Mouse (Mus musculus) midbrain, embryonic 13.5 days (tissue): ENCODE data around the gene Dst. TPM values are rescaled to one million over a fixed set of nuclear protein-coding genes. Genes with fewer than 3 reads are reported as not detected.
"Not testable (repeated sequence)": the region's sequence is repeated elsewhere in the genome, so short reads cannot be mapped to it uniquely, and the experiment has no call there.

Source experiments
- ATAC-seq: fragments of 200-750 bp; cut with Nextera tagmentation; 2 replicates; pipeline ENCODE4 v1.8.0; 2017; ENCODE audit warnings: mild to moderate bottlenecking, moderate TSS enrichment, moderate library complexity
- H3K27ac ChIP-seq: fragments of 300-500 bp; sonication (generic); 2 replicates; pipeline ENCODE4 v1.5.1; 2015; ENCODE audit warnings: inconsistent platforms, mild to moderate bottlenecking, moderate library complexity
- H3K27me3 ChIP-seq: fragments of 300-500 bp; sonication (generic); 2 replicates; pipeline ENCODE4 v1.6.1; 2015; ENCODE audit warnings: mild to moderate bottlenecking, inconsistent platforms
- H3K36me3 ChIP-seq: fragments of 300-500 bp; sonication (generic); 2 replicates; pipeline ENCODE4 v1.6.1; 2015; ENCODE audit warnings: mild to moderate bottlenecking, inconsistent platforms
- H3K4me1 ChIP-seq: fragments of 300-500 bp; sonication (generic); replicated peaks from 2 replicates; pipeline ENCODE4 v1.6.1; 2015; ENCODE audit warnings: inconsistent platforms
- H3K4me2 ChIP-seq: fragments of 300-500 bp; sonication (generic); replicated peaks from 2 replicates; pipeline ENCODE4 v1.6.1; 2015; ENCODE audit warnings: moderate library complexity, mild to moderate bottlenecking, inconsistent platforms
- H3K4me3 ChIP-seq: fragments of 300-500 bp; sonication (generic); replicated peaks from 2 replicates; pipeline ENCODE4 v1.5.1; 2015; ENCODE audit warnings: mild to moderate bottlenecking, inconsistent platforms
- H3K9ac ChIP-seq: fragments of 300-500 bp; sonication (generic); replicated peaks from 2 replicates; pipeline ENCODE4 v1.6.1; 2015; ENCODE audit warnings: mild to moderate bottlenecking, inconsistent platforms
- H3K9me3 ChIP-seq: fragments of 300-500 bp; sonication (generic); 2 replicates; pipeline ENCODE4 v1.6.1; 2016; ENCODE audit warnings: mild to moderate bottlenecking, inconsistent platforms
- WGBS: fragments of 180-500 bp; shearing (Covaris S2); methylation state at CpG from one replicate; pipeline ENCODE4 v1.1.7; 2015; 5-methylcytosine and 5-hydroxymethylcytosine counted together
- polyA plus RNA-seq: library from polyadenylated mRNA; unstranded; fragments of >200 nt; fragmentation: Nextera tagmentation; extraction: Ambion mirVana; gene quantifications from 2 replicates; pipeline ENCODE4 v1.2.1, GENCODE M21; 2015

Dst gene
- polyA plus RNA-seq, 1 experiment from 2014 or later = 38.3 TPM

DNA sequence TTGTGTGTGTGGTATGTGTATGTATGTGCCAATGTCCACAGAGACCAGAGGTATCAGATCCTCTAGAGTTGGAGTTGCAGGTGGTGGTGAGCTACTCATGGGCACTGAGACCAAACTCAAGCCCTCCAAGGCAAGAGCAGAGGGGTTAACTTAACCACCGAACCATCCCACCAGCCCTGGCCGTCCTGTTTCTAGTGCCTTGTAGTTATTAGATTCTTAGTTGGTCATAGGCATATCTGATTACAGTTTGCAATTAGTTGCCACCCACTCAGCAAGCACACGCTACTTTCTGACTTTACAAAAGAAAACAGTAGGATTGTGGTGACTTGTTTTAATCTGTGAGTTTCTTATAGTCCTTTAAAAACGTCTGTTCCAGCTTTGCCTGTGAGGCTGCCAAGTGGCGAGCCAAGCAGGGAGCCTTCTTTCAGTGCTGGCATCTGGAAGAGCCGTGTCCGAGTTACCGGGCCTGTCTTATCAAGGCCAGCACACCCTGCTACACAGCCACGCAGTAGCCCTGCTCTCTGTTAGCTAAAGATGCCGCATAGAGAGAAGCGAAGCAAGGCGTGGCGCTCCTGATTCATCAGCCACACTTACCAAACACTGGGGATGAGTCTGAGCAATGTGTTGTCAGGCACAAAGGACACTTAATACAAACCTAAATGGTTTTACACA, 392.4 kb downstream of the Dst start:
- H3K27me3 ChIP-seq = no peaks in the 10 kb centered on the region
- H3K4me1 ChIP-seq = peaks cover 11% of the 10 kb centered on the region; the same call in 1 of the 2 replicates
- no peak overlapping the region for H3K27ac ChIP-seq
- no peak overlapping the region for H3K4me3 ChIP-seq
- 87% methylated on average over 13 of the region's 13 CpGs for WGBS
- no peaks in the 10 kb centered on the region for H3K9me3 ChIP-seq
- no peak for ATAC-seq
- H3K9ac ChIP-seq = no peak overlapping the region
- no peak overlapping the region for H3K4me2 ChIP-seq
- peaks cover 75% of the 10 kb centered on the region for H3K36me3 ChIP-seq

DNA sequence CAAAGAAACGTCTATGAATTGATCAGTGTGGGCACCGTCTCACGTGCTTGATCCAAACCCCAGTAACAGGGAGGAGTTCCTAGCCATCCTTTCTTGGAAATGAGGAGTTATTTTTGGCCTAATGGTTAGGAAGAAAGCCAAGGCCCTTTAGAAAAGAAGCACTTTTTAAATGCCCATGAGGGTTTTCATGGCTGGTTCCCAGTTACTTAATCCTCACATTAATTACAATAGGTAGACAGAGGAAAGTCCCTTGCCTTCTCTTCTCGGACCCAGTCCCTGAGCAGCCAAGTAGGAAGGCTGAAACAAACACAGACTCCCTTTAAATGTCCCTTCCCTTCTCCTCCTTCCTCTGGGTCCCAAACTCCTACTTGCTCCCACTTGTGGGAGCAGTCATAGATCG, 396.2 kb downstream of the Dst start:
- 0 out of 2 replicates have a peak, but pooled peaks cover under 1% of the 10 kb centered on the region for H3K4me1 ChIP-seq
- ATAC-seq = no peak
- H3K9ac ChIP-seq = no peak overlapping the region
- no peak overlapping the region for H3K4me2 ChIP-seq
- H3K27me3 ChIP-seq = no peaks in the 10 kb centered on the region
- H3K9me3 ChIP-seq = no peaks in the 10 kb centered on the region
- 79% methylated on average over 5 of the region's 5 CpGs for WGBS
- H3K4me3 ChIP-seq = no peak overlapping the region
- peaks cover 77% of the 10 kb centered on the region for H3K36me3 ChIP-seq
- no peak overlapping the region for H3K27ac ChIP-seq

DNA sequence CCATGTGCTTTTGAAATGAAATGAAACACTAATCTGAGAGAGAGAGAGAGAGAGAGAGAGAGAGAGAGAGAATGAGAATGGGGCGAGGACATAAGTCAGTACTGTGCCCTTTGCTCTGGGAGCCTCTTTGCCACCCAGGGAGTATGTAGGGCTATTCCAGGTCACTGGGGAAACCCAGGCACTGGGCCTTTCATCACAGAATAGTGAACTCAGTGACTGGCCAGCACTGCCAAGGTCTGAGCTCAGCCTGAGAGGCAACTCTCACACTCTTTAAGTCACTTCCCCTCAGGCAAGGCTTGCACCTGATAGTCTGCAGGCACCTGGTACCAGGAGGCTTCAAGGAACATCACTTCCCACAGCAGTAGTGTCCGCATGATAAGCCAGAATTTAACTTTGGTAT, 398.7 kb downstream of the Dst start:
- H3K9me3 ChIP-seq = no peaks in the 10 kb centered on the region
- H3K27ac ChIP-seq = no peak overlapping the region
- H3K9ac ChIP-seq = no peak overlapping the region
- H3K4me2 ChIP-seq = no peak overlapping the region
- no peak for ATAC-seq
- H3K27me3 ChIP-seq = no peaks in the 10 kb centered on the region
- WGBS = 91% methylated on average over 2 of the region's 2 CpGs
- no peak overlapping the region for H3K4me3 ChIP-seq
- no peaks in the 10 kb centered on the region for H3K4me1 ChIP-seq
- H3K36me3 ChIP-seq = peaks cover 59% of the 10 kb centered on the region

DNA sequence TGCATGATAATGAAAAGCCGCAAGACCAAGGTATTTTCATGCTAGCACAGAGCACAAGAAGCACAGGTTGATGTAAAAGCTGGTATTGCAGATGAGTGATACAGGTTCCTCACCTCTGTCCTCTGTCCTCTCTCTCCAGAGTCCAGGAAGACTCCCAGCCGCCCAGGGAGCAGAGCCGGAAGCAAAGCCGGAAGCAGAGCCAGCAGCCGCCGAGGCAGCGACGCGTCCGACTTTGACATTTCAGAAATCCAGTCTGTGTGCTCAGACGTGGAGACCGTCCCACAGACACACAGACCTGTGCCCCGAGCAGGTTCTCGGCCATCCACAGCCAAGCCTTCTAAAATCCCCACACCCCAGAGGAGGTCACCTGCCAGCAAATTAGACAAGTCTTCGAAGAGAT, 399.2 kb downstream of the Dst start:
- H3K4me2 ChIP-seq = no peak overlapping the region
- H3K9ac ChIP-seq = no peak overlapping the region
- H3K27ac ChIP-seq = no peak overlapping the region
- H3K36me3 ChIP-seq = peaks cover 56% of the 10 kb centered on the region
- no peak overlapping the region for H3K4me3 ChIP-seq
- no peak for ATAC-seq
- H3K9me3 ChIP-seq = no peaks in the 10 kb centered on the region
- WGBS = 91% methylated on average over 15 of the region's 15 CpGs
- H3K4me1 ChIP-seq = no peaks in the 10 kb centered on the region
- H3K27me3 ChIP-seq = no peaks in the 10 kb centered on the region

DNA sequence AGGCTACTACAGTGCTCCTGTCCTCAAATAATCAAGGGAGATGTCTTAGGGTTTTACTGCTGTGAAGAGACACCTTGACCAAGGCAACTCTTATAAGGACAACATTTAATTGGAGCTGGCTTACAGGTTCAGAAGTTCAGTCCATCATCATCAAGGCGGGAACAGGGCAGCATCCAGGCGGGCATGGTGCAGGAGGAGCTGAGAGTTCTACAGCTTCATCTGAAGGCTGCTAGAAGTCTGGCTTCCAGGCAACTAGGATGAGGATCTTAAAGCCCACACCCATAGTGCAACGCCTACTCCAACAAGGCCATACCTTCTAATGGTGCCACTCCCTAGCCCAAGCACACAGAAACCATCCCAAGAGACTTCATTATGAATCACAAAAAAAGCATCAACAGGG, 400.8 kb downstream of the Dst start:
- not testable (repeated sequence) for ATAC-seq, H3K4me2 ChIP-seq, H3K27ac ChIP-seq, H3K9me3 ChIP-seq, H3K9ac ChIP-seq, H3K4me3 ChIP-seq, H3K27me3 ChIP-seq, H3K4me1 ChIP-seq
- peaks cover 42% of the 10 kb centered on the region for H3K36me3 ChIP-seq
- 96% methylated on average over 3 of the region's 3 CpGs for WGBS

DNA sequence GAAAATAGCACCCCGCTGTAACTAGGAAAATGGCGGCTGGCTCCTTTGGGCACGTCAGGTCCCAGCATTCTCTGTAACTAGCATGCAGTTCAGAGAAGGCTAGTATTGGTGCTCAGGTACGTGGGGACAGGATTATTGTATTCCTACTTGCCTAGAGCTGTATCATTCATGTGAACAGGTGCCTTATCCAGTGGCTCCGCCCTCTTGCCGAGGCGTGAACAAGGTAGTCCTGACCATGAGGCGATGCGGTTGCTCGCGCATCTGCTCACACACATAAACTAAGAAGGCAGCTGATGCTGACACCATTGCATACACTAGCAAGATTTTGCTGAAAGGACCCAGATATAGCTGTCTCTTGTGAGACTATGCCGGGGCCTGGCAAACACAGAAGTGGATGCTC, 401.4 kb downstream of the Dst start:
- Histone ChIP-seq H3K4me3 (no peak overlapping the region), H3K27ac (no peak overlapping the region)
- WGBS = 98% methylated on average over 12 of the region's 12 CpGs

DNA sequence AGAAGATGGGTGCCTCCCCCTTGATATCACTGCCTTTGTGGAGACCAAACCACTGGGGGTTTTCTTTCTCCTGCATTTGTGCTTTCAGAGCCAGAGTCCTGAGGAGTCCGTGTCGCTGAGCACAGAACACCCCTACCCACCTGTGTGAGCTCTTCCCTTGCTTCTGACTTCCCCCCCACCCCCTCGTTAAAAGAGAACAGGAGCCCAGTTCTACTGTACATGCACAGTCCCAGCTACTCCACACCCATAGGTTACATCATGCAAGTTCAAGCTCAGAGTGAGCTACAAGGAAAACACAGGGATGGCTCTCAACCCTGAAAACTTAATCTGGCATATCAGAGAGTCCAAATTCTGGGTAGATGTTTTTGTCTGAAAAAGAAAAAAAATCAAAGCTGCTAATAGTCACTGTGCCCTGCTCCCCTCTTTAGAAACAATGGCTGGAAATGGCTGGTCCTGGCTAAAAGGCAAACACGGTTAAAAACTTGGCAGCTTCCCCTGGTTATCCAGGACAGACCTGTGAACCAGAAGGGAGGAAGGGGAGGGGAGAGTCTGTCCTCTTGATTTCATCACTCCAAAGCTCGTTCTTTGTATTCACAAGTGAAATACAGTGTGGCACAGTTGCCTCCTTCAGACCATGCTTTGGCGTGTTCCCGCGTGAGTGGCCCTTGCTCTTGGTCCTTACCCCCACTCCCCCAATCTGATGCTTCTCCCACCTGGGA, 402.7 kb downstream of the Dst start:
- no peak overlapping the region for H3K4me3 ChIP-seq
- ATAC-seq = no peak
- no peak overlapping the region for H3K9ac ChIP-seq
- no peak overlapping the region for H3K4me2 ChIP-seq
- no peaks in the 10 kb centered on the region for H3K27me3 ChIP-seq
- no peaks in the 10 kb centered on the region for H3K4me1 ChIP-seq
- peaks cover 30% of the 10 kb centered on the region for H3K36me3 ChIP-seq
- 82% methylated on average over 8 of the region's 8 CpGs for WGBS
- H3K9me3 ChIP-seq = no peaks in the 10 kb centered on the region
- no peak overlapping the region for H3K27ac ChIP-seq

More for the DNA sequence above, 401.4 kb downstream of the Dst start:
- ATAC-seq = 0 out of 2 replicates have a peak, but pooled peaks have one; percentile 37
- Histone ChIP-seq H3K9ac (no peak overlapping the region), H3K36me3 (peaks cover 38% of the 10 kb centered on the region), H3K4me2 (no peak overlapping the region), H3K9me3 (no peaks in the 10 kb centered on the region), H3K27me3 (no peaks in the 10 kb centered on the region), H3K4me1 (no peaks in the 10 kb centered on the region)

DNA sequence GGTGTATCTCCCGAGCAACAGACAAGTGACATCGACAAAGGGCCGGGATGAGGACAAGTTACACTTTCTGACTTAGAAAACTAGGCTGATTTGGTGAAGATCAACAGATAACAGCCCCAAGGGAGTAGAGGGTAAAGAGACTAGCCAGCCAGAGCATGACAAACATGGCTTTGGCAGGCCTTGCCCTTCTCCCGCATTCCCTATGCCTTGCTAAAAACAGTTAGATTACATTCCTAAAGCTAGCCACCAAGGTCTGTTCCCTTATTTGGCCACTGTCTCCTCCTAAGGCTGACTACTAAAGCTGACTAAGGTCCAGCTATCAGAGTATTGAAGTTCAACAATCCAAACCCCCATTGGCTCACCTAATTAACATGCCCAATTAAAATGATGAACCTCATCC, 404.8 kb downstream of the Dst start:
- Histone ChIP-seq H3K4me2 (no peak overlapping the region), H3K9ac (no peak overlapping the region), H3K4me1 (no peaks in the 10 kb centered on the region), H3K27ac (no peak overlapping the region), H3K4me3 (no peak overlapping the region), H3K27me3 (no peaks in the 10 kb centered on the region), H3K36me3 (peaks cover 12% of the 10 kb centered on the region), H3K9me3 (no peaks in the 10 kb centered on the region)
- no peak for ATAC-seq
- WGBS = 95% methylated on average over 4 of the region's 4 CpGs

DNA sequence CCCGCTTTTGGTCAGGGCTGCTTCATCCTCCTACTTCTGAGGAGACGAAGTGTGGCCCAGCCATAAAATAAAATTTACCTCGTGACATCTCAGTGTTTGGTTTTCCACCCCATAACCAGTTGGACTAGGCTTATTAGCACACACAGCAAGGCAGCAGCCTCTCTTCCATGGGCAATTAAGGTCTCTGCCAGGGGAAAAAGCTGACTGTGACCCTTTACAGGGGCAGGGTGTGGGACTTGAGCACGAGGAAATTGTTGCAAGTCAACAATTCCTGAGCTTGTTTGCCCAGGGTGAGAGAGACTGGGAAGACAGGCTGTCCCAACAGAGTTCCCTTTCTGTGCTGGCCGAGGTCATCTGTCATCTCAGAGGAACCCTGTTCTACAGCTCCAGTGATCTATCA, 407.4 kb downstream of the Dst start:
- H3K36me3 ChIP-seq = no peaks in the 10 kb centered on the region
- WGBS = 87% methylated on average over 5 of the region's 5 CpGs
- no peak overlapping the region for H3K4me2 ChIP-seq
- H3K27ac ChIP-seq = no peak overlapping the region
- H3K4me1 ChIP-seq = no peaks in the 10 kb centered on the region
- H3K9ac ChIP-seq = no peak overlapping the region
- H3K4me3 ChIP-seq = no peak overlapping the region
- no peak for ATAC-seq
- H3K27me3 ChIP-seq = no peaks in the 10 kb centered on the region
- H3K9me3 ChIP-seq = no peaks in the 10 kb centered on the region

DNA sequence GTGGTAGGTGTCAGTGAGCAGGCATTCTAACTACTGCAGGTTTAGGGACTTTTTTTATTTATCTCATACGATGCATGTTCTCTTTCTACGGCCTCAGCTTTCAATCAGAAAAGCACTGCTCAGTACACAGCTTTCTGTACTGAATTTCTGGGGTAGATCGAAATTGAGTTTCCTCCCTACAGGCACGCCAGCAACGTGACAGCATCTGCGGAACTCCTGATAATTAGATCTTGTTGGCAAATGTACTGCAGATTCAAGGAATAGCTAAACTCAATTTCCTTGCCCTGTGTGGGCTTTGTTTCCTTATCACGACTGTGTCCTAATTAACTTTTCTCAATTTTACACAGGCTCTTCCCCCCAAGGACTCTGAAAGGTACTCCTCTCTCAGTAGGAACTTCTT, 416.2 kb downstream of the Dst start:
- WGBS = 85% methylated on average over 7 of the region's 7 CpGs
- no peaks in the 10 kb centered on the region for H3K36me3 ChIP-seq
- no peaks in the 10 kb centered on the region for H3K9me3 ChIP-seq
- no peaks in the 10 kb centered on the region for H3K4me1 ChIP-seq
- no peak for ATAC-seq
- no peak overlapping the region for H3K27ac ChIP-seq
- H3K9ac ChIP-seq = no peak overlapping the region
- no peak overlapping the region for H3K4me3 ChIP-seq
- H3K27me3 ChIP-seq = no peaks in the 10 kb centered on the region
- H3K4me2 ChIP-seq = no peak overlapping the region

DNA sequence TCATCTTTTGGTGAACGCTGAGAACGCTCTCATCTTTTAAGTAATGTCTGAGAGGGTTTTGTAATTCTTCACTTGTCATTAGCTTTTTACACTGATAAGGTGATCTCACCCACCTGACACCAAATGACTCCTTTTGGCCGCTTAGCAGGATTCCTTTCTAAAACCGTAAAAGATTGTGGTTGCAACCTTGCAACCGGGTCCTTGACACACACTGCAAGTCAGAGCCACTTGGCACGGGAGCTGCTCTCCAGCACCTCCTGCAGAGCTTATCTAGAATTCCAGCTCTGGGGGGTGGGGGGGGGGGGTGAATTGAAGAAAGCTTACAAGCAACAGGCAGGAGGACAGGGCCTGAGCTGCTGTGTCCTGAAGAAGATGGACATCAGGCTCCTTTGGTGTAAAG, 420.6 kb downstream of the Dst start:
- no peak for ATAC-seq
- Histone ChIP-seq H3K9ac (no peak overlapping the region), H3K36me3 (no peaks in the 10 kb centered on the region), H3K4me1 (no peaks in the 10 kb centered on the region), H3K27ac (no peak overlapping the region), H3K4me3 (no peak overlapping the region), H3K9me3 (no peaks in the 10 kb centered on the region), H3K27me3 (no peaks in the 10 kb centered on the region), H3K4me2 (no peak overlapping the region)
- 89% methylated on average over 6 of the region's 6 CpGs for WGBS

DNA sequence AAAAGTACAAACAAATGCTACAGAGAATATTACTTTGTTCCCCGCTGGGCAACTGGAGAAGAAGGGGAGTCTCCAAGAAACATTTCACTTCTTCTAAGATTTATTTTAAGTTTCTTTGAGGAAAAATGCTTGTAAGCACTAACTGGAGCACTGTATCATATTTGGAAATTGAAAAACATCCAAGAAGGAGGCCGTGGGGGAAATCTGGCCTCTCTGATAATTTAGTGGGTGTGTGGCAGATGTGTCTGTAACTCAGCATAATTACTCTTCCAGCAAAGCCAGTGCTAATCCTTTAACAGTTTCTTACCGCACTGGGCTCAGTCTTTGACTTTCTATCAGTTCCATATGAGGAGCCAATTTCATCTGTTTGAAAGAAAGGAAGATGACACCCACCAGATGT, 423.7 kb downstream of the Dst start:
- ATAC-seq = no peak
- 84% methylated on average over 3 of the region's 3 CpGs for WGBS
- Histone ChIP-seq H3K4me2 (no peak overlapping the region), H3K27ac (no peak overlapping the region), H3K4me1 (no peaks in the 10 kb centered on the region), H3K9me3 (no peaks in the 10 kb centered on the region), H3K27me3 (no peaks in the 10 kb centered on the region), H3K36me3 (no peaks in the 10 kb centered on the region), H3K9ac (no peak overlapping the region), H3K4me3 (no peak overlapping the region)
